Mouse (Mus musculus) embryonic facial prominence, embryonic 11.5 days (tissue): ENCODE results near the gene Kdm2b. TPM values are rescaled to one million over a fixed set of nuclear protein-coding genes. Genes with fewer than 3 reads are reported as not detected.

Source experiments
- ATAC-seq: fragments of 200-750 bp; cut with Nextera tagmentation; replicated peaks from 2 replicates; pipeline ENCODE4 v1.8.0; 2017; ENCODE audit warnings: low read depth; ENCODE audit not compliant: insufficient number of reproducible peaks, low FRiP score, low TSS enrichment
- DNase-seq: peaks from one replicate; pipeline ENCODE4 v3.0.0-alpha.2; 2015; ENCODE audit warnings: low spot score
- H3K27ac ChIP-seq: fragments of 300-500 bp; sonication (generic); replicated peaks from 2 replicates; pipeline ENCODE4 v1.5.1; 2014; ENCODE audit warnings: mild to moderate bottlenecking, low read depth, low read length, control low read depth
- H3K27me3 ChIP-seq: fragments of 300-500 bp; sonication (generic); 2 replicates; pipeline ENCODE4 v1.6.1; 2014; ENCODE audit warnings: mild to moderate bottlenecking, low read length, moderate library complexity, mixed read lengths; ENCODE audit not compliant: control insufficient read depth, insufficient read depth
- H3K36me3 ChIP-seq: fragments of 300-500 bp; sonication (generic); replicated peaks from 2 replicates; pipeline ENCODE4 v1.6.1; 2014; ENCODE audit warnings: low read depth, mild to moderate bottlenecking, low read length, moderate library complexity, mixed read lengths; ENCODE audit not compliant: control insufficient read depth, insufficient read depth
- H3K4me1 ChIP-seq: fragments of 300-500 bp; sonication (generic); 2 replicates; pipeline ENCODE4 v1.6.1; 2014; ENCODE audit warnings: low read length, mixed read lengths; ENCODE audit not compliant: control insufficient read depth, insufficient read depth
- H3K4me2 ChIP-seq: fragments of 300-500 bp; sonication (generic); 2 replicates; pipeline ENCODE4 v1.6.1; 2014; ENCODE audit warnings: low read depth, mild to moderate bottlenecking, control low read depth, low read length, moderate library complexity
- H3K4me3 ChIP-seq: fragments of 300-500 bp; sonication (generic); 2 replicates; pipeline ENCODE4 v1.5.1; 2014; ENCODE audit warnings: low read depth, low read length, control low read depth
- H3K9ac ChIP-seq: fragments of 300-500 bp; sonication (generic); replicated peaks from 2 replicates; pipeline ENCODE4 v1.6.1; 2014; ENCODE audit warnings: mild to moderate bottlenecking, control low read depth, low read length
- H3K9me3 ChIP-seq: fragments of 300-500 bp; sonication (generic); replicated peaks from 2 replicates; pipeline ENCODE4 v1.6.1; 2016; ENCODE audit warnings: mild to moderate bottlenecking, low read length, inconsistent platforms, mixed read lengths; ENCODE audit not compliant: control insufficient read depth
- WGBS: fragments of 180-500 bp; shearing (Covaris S2); extraction: QIAGEN DNeasy Blood & Tissue Kit; methylation state at CpG from one replicate; pipeline ENCODE4 v1.1.7; 2014; 5-methylcytosine and 5-hydroxymethylcytosine counted together
- polyA plus RNA-seq: library from polyadenylated mRNA; unstranded; fragments of >200 nt; fragmentation: Nextera tagmentation; extraction: Ambion mirVana; gene quantifications from 2 replicates; pipeline ENCODE4 v1.2.1, GENCODE M21; 2014

The Kdm2b gene
- polyA plus RNA-seq, 1 experiment from 2014 or later: 54.1 TPM

DNA sequence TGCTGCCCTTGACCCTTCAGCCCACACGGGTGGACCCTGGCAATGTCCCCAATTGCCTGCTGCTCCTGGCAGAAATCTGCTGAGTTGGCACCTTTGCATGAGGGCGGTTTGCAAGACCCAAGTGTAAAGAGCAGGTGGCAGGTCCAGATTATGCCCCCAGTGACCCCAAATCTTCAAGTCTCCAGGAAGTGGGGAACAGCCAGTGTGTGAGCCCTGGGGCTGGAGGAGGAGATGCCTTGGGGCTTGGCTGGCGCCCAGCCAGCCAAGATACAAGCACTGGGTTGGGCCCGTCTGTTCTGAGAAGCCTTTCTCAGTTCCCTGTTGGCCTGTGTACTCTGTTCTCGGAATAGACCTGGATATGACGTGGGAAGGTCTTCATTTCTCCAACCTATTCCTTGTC, 37.8 kb upstream of the Kdm2b start:
- no peaks in the 10 kb centered on the region for H3K9me3 ChIP-seq
- no peaks in the 10 kb centered on the region for H3K27me3 ChIP-seq
- H3K4me2 ChIP-seq: no peak overlapping the region
- no peak for ATAC-seq
- no peaks in the 10 kb centered on the region for H3K36me3 ChIP-seq
- no peak overlapping the region for H3K27ac ChIP-seq
- no peak for DNase-seq
- no peak overlapping the region for H3K4me3 ChIP-seq
- no peak overlapping the region for H3K9ac ChIP-seq
- no peaks in the 10 kb centered on the region for H3K4me1 ChIP-seq
- 69% methylated on average over 6 of the region's 6 CpGs for WGBS

DNA sequence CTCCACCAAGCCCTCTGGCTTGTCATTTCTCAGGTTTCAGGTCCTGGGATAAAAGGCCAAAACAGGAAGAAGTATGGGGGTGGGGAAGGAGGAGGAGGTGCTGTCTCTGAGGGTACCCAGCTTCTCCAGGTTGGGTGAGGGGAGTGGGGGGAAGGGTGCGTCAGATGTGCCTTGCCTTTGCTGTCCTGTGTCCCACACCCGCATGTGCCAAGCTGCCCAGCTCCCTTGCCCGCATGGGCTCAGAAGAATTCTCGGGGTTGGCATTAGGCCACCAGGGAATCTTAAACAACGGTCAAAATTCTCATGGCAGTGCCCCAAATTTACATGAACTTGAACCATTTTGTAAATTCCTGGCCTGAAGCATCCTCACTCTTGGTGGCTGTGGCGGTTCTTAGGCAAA, 36.8 kb upstream of the Kdm2b start:
- DNase-seq: no peak
- H3K9ac ChIP-seq: no peak overlapping the region
- no peak overlapping the region for H3K27ac ChIP-seq
- WGBS: 48% methylated on average over 6 of the region's 6 CpGs
- no peak for ATAC-seq
- H3K9me3 ChIP-seq: no peaks in the 10 kb centered on the region
- H3K4me2 ChIP-seq: no peak overlapping the region
- no peaks in the 10 kb centered on the region for H3K27me3 ChIP-seq
- no peak overlapping the region for H3K4me3 ChIP-seq
- no peaks in the 10 kb centered on the region for H3K36me3 ChIP-seq
- H3K4me1 ChIP-seq: no peaks in the 10 kb centered on the region

DNA sequence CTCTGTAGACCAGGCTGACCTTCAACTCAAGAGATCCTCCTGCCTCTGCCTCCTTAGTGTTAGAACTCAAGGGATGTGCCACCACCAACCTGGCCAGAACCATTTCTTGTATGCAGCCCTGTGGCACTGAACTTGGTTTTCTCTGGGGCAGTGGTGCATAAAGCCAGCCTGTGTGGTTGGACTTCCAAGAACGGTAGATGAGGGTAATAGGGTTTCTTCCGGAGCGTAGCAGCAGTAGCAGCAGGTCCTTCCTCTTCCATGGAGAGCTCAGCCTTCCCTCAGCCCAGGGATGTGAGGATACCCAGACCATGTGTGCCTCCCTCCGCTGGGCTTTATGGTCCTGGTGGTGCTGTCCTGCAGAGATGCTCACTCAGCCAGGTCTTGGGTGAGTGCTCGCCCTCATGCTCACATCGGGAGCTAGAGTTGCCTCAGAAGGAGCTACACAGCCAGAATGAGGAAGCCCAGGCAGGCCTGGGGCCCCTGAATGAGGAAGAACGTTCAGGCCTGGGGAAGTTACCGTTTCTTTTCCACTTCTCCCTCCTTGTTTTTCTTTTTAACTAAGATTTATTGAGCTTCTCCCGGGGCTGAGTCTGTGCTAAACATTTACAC, 35.4 kb upstream of the Kdm2b start:
- DNase-seq (no peak), ATAC-seq (no peak)
- Histone ChIP-seq H3K27me3 (no peaks in the 10 kb centered on the region), H3K27ac (no peak overlapping the region), H3K9me3 (no peaks in the 10 kb centered on the region), H3K4me1 (no peaks in the 10 kb centered on the region), H3K9ac (no peak overlapping the region), H3K4me2 (no peak overlapping the region), H3K4me3 (no peak overlapping the region), H3K36me3 (no peaks in the 10 kb centered on the region)
- 89% methylated on average over 9 of the region's 9 CpGs for WGBS

DNA sequence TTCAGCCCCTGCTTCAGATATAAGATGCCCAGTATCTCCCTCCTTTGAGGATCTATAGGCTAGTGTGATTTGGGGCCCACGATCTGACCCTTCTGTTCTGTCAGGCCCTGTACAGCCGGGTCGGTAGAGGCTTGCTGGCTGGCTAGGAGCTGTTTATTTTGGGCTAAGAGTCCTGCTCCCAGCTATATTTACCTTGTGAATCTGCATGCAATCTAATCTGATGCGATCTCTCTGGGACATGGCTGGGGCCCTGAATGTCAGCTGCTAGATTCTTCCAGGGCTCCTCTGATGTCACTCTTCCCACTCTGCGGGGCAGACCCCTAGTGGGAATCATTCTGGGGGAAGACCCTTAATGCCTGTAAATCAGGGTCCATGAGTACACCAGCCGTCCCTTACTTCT, 34.7 kb upstream of the Kdm2b start:
- Histone ChIP-seq H3K9me3 (no peaks in the 10 kb centered on the region), H3K27me3 (no peaks in the 10 kb centered on the region), H3K36me3 (no peaks in the 10 kb centered on the region), H3K27ac (no peak overlapping the region), H3K4me3 (no peak overlapping the region), H3K4me2 (no peak overlapping the region), H3K4me1 (no peaks in the 10 kb centered on the region), H3K9ac (no peak overlapping the region)
- no peak for DNase-seq
- WGBS: 93% methylated on average over 6 of the region's 6 CpGs
- no peak for ATAC-seq

DNA sequence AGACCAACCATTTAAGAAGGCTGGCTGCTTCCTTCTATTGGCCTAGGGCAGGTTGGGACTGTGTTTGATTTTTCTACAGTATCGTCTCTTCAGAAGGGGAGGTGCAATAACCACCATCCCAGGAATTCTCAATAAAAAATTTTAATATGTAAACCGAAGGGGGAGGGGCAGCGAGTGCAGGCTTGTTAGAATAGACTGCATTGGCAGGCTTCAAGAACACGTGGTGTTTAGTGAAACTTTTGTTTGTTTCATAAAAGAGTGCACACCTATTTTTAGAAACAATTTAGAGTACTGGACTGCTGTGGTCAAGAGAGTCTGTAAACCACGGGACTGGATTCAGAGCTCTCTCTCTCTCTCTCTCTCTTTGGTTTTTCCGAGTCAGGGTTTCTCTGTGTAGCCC, 33.4 kb upstream of the Kdm2b start:
- ATAC-seq: no peak
- no peaks in the 10 kb centered on the region for H3K9me3 ChIP-seq
- no peaks in the 10 kb centered on the region for H3K27me3 ChIP-seq
- H3K4me1 ChIP-seq: no peaks in the 10 kb centered on the region
- no peak overlapping the region for H3K27ac ChIP-seq
- H3K36me3 ChIP-seq: no peaks in the 10 kb centered on the region
- WGBS: 91% methylated on average over 6 of the region's 6 CpGs
- H3K9ac ChIP-seq: no peak overlapping the region
- H3K4me2 ChIP-seq: no peak overlapping the region
- DNase-seq: no peak
- H3K4me3 ChIP-seq: no peak overlapping the region

DNA sequence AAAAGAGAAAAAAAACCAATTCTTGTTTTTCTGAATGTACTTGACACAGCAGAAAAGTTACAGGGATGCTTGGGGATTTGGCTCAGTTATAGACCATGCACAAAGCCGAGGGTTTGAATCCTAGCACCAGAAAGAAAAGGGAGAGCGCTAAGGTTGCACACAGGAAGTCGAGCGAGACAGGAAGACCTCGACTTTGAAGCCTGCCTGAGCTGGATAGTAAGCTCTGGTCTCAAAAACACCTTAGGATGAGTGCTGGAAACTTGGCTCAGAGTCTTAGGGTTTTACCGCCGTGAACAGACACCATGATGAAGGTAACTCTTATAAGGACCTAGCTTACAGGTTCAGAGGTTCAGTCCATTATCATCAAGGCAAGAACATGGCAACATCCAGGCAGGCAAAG, 31.8 kb upstream of the Kdm2b start:
- 86% methylated on average over 7 of the region's 7 CpGs for WGBS
- no peak overlapping the region for H3K27ac ChIP-seq
- ATAC-seq: no peak

DNA sequence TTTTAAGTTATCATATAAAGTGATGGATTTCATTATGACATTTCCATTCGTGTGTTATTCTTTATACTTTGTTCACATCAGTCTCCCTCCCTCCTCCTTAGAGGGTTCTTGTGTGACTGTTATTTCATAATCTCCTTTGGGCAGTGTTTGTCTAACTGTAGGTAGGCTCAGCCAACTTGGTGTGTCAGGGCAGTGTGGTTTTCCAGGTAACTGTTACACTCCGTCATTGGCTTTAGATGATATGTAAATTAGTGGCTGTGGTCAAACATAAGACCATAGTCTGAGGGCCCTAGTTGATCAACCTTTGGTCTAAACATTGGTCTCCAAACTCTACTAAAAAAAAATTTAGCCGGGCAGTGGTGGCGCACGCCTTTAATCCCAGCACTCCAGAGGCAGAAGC, 30.8 kb upstream of the Kdm2b start:
- Histone ChIP-seq H3K36me3 (no peaks in the 10 kb centered on the region), H3K27ac (no peak overlapping the region), H3K27me3 (no peaks in the 10 kb centered on the region), H3K4me3 (no peak overlapping the region), H3K9me3 (no peaks in the 10 kb centered on the region), H3K4me1 (no peaks in the 10 kb centered on the region), H3K9ac (no peak overlapping the region), H3K4me2 (no peak overlapping the region)
- DNase-seq (no peak), ATAC-seq (no peak)
- WGBS: 91% methylated on average over 5 of the region's 5 CpGs

More for the DNA sequence above, 31.8 kb upstream of the Kdm2b start:
- DNase-seq: no peak
- no peak overlapping the region for H3K4me2 ChIP-seq
- no peaks in the 10 kb centered on the region for H3K9me3 ChIP-seq
- H3K36me3 ChIP-seq: no peaks in the 10 kb centered on the region
- no peak overlapping the region for H3K4me3 ChIP-seq
- H3K4me1 ChIP-seq: no peaks in the 10 kb centered on the region
- no peak overlapping the region for H3K9ac ChIP-seq
- no peaks in the 10 kb centered on the region for H3K27me3 ChIP-seq

DNA sequence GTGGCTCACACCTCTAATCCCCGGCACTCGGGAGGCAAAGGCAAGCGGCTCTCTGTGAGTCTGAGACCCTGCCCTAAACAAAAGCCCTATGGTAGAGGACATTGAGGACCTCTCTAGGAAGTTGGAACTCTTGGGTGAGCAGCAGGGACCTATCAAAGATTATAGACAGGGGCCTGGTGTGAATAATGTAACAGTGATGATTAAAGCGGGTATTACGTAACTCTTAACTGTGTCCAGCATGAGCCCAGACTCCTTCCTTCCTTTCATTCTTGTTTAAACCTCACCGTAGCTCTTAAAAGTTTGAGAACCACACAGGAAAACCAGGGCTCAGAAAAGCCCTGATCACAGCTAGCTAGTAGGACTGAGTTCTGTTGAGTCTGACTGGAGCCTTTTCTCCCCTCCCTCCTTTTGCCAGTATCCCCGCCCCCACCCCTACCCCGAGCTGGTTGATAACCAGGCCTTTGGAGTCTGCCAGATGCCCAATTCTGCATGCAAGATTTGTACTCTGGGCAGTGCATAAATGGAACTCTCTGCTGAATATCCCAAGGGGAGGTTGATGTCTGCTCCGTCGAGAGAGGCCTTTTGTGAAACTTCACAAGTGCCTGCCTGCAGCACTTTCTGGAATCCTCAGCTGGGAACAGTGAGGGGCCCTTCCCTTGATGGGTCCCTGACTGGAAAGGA, 29.9 kb upstream of the Kdm2b start:
- Histone ChIP-seq H3K9me3 (no peaks in the 10 kb centered on the region), H3K9ac (no peak overlapping the region), H3K4me1 (no peaks in the 10 kb centered on the region), H3K27ac (no peak overlapping the region), H3K4me3 (no peak overlapping the region), H3K36me3 (no peaks in the 10 kb centered on the region), H3K4me2 (no peak overlapping the region), H3K27me3 (no peaks in the 10 kb centered on the region)
- WGBS: 61% methylated on average over 10 of the region's 10 CpGs
- ATAC-seq: no peak
- DNase-seq: no peak
